Mouse (Mus musculus) erythroblast, embryonic 14.5 days (primary cell): ENCODE results near the gene Zfp362.

Source experiments
- GATA1 ChIP-seq: IDR thresholded peaks from 2 replicates; pipeline ENCODE4 v1.6.1; 2012; ENCODE audit warnings: low read length, inconsistent platforms, mixed read lengths
- TAL1 ChIP-seq: IDR thresholded peaks from 3 replicates; pipeline ENCODE4 v1.6.1; 2012; ENCODE audit warnings: low read length, inconsistent platforms, mixed read lengths

DNA sequence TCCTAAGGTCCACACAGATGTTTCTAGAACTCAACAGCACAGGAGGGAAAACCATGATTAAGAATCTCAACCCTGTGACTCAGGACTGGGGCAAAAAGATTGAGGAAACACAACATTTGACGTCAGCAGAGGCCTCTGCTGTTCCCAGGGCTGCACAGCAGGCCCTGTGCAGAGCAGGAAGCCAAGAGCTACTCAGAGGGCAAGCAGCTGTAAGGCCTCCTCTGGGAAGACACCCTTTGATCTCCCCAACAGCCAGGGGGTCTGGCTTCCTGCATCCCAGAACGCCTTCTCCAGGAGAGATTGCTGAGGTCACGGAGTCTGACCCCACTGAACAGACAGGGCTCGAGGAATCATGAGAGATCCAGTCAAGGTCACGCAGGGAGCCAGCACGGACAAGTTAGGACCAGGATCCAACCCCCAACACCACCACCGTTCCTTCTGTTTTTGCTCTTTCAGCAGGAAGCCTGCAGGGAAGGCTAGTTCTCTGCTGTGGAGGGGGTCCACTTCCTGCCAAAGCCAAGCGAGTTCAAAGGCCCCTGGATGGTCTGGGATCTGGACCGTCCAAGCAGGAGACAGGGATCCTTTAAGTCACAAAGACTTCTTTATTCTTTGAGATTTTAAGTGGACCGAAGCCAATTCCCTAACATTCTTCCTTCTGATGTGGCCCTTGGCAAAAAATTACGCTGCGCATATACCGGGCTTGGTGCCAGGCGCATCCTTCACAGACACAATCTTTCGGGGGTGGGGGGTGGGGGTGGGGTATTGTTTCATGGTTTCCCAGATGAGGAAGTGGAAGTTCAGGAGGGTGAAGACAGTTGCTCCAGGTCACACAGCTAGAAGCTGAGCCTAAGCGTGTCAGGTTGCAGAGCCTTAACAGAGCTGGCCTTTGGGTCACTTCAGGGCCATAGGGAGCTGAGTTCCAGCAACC, 34.2 kb upstream of the Zfp362 start:
- TF ChIP-seq GATA1 (no peak), TAL1 (no peak)
